Mouse (Mus musculus) liver, embryonic 16.5 days (tissue): ENCODE measurements around the gene Csgalnact2. TPM values are rescaled to one million over a fixed set of nuclear protein-coding genes. Genes with fewer than 3 reads are reported as not detected.

Source experiments
- ATAC-seq: fragments of 200-750 bp; cut with Nextera tagmentation; 2 replicates; pipeline ENCODE4 v1.8.0; 2017; ENCODE audit warnings: low read depth, mild to moderate bottlenecking, moderate number of reproducible peaks, moderate library complexity
- H3K27ac ChIP-seq: fragments of 300-500 bp; sonication (generic); 2 replicates; pipeline ENCODE4 v1.5.1; 2014; ENCODE audit warnings: mild to moderate bottlenecking, low read length
- H3K27me3 ChIP-seq: fragments of 300-500 bp; sonication (generic); 2 replicates; pipeline ENCODE4 v1.6.1; 2014; ENCODE audit warnings: low read depth, low read length, mixed read lengths; ENCODE audit not compliant: control insufficient read depth, insufficient read depth
- H3K36me3 ChIP-seq: fragments of 300-500 bp; sonication (generic); 2 replicates; pipeline ENCODE4 v1.6.1; 2014; ENCODE audit warnings: mild to moderate bottlenecking; ENCODE audit not compliant: control insufficient read depth, insufficient read depth
- H3K4me1 ChIP-seq: fragments of 300-500 bp; sonication (generic); 2 replicates; pipeline ENCODE4 v1.6.1; 2014; ENCODE audit warnings: low read depth, low read length, mixed read lengths; ENCODE audit not compliant: control insufficient read depth
- H3K4me2 ChIP-seq: fragments of 300-500 bp; sonication (generic); 2 replicates; pipeline ENCODE4 v1.6.1; 2014; ENCODE audit warnings: low read depth, low read length, mixed read lengths
- H3K4me3 ChIP-seq: fragments of 300-500 bp; sonication (generic); 2 replicates; pipeline ENCODE4 v1.5.1; 2014; ENCODE audit warnings: low read depth, mild to moderate bottlenecking, low read length
- H3K9ac ChIP-seq: fragments of 300-500 bp; sonication (generic); 2 replicates; pipeline ENCODE4 v1.6.1; 2014; ENCODE audit warnings: low read depth, low read length
- H3K9me3 ChIP-seq: fragments of 300-500 bp; sonication (generic); replicated peaks from 2 replicates; pipeline ENCODE4 v1.6.1; 2016; ENCODE audit warnings: low read length; ENCODE audit not compliant: control insufficient read depth
- whole genome bisulfite sequencing: fragments of 180-500 bp; shearing (Covaris S2); extraction: QIAGEN DNeasy Blood & Tissue Kit; methylation state at CpG from one replicate; pipeline ENCODE4 v1.1.7; 2014; ENCODE audit not compliant: insufficient replicate concordance; 5-methylcytosine and 5-hydroxymethylcytosine counted together
- polyA plus RNA-seq: library from polyadenylated mRNA; unstranded; fragments of >200 nt; fragmentation: Nextera tagmentation; extraction: Ambion mirVana; gene quantifications from 2 replicates; pipeline ENCODE4 v1.2.1, GENCODE M21; 2015

The Csgalnact2 gene
- polyA plus RNA-seq, 1 experiment from 2014 or later, result 5.5 TPM

GRCm38 (mm10) chr6:118083608-118084007, 55.3 kb downstream of the Csgalnact2 start:
- no peak for ATAC-seq

GRCm38 (mm10) chr6:118082384-118082783, 56.6 kb downstream of the Csgalnact2 start:
- H3K36me3 ChIP-seq, result no peaks in the 10 kb centered on the region
- 49% methylated on average over 3 of the region's 3 CpGs for WGBS

More at GRCm38 (mm10) chr6:118083608-118084007, 55.3 kb downstream of the Csgalnact2 start:
- Histone ChIP-seq H3K27me3 (no peaks in the 10 kb centered on the region), H3K9me3 (no peaks in the 10 kb centered on the region), H3K4me3 (no peak overlapping the region), H3K4me1 (no peaks in the 10 kb centered on the region), H3K27ac (no peak overlapping the region), H3K36me3 (no peaks in the 10 kb centered on the region), H3K9ac (no peak overlapping the region), H3K4me2 (no peak overlapping the region)
- WGBS, result 75% methylated on average over 6 of the region's 6 CpGs

DNA sequence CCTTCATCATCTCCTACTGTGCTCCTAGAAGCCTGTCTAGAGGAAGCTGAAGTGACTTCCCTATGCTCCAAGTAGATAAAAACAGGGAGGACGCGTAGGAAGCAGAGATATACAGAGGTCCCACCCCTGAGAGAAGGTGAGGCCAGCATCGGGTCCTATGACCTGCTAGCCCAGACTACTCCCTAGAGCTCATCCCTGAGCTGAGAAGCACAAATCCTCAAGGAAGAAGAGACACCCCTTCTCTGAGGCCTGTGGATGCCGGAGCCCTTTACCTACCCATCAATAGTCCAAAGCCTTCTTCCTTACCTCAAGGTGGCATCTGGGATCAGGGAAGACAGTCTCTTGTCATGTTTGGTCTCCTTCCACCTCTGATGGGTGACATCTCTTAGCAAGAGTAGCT, 58.2 kb downstream of the Csgalnact2 start:
- H3K27me3 ChIP-seq, result no peaks in the 10 kb centered on the region
- H3K4me2 ChIP-seq, result no peak overlapping the region
- H3K36me3 ChIP-seq, result no peaks in the 10 kb centered on the region
- 68% methylated on average over 4 of the region's 4 CpGs for WGBS
- H3K9me3 ChIP-seq, result no peaks in the 10 kb centered on the region
- no peak overlapping the region for H3K9ac ChIP-seq
- H3K4me1 ChIP-seq, result no peaks in the 10 kb centered on the region
- no peak for ATAC-seq
- H3K27ac ChIP-seq, result no peak overlapping the region
- no peak overlapping the region for H3K4me3 ChIP-seq

More at GRCm38 (mm10) chr6:118082384-118082783, 56.6 kb downstream of the Csgalnact2 start:
- Histone ChIP-seq H3K4me1 (no peaks in the 10 kb centered on the region), H3K27ac (no peak overlapping the region), H3K9ac (no peak overlapping the region), H3K4me2 (no peak overlapping the region), H3K9me3 (no peaks in the 10 kb centered on the region), H3K4me3 (no peak overlapping the region), H3K27me3 (no peaks in the 10 kb centered on the region)
- no peak for ATAC-seq

DNA sequence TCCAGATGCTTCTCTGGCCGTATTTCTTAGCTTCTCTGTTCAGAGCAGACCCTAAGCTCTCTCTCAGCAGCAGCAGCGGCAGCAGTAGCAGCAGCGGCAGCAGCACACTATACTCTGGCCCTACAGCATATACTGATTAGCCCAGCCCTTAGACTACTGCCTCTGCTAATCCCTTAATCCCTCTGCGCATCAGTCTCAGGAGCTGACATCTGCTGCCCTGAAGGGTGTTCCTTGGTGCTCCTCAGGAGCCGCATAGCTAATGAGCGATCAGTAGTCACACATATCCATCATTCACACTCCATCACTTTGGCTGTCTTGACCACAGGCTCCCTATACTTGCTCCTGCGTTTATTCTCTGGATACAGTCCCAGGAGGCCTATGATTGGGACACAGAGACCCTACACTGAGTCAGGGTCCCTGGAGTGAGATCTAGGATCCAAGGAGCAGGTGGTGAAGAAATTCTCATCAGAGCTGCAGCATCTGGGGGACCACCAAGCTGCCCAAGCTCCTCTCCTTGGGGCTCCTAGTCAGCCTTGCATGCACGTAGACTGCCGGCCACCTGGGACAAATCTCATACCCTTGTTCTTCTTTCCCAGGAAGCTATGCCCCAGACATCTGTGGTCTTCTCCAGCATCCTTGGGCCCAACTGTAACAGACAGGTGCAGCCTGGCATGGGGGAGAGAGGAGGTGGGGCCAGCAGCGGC, 59.0 kb downstream of the Csgalnact2 start:
- no peaks in the 10 kb centered on the region for H3K36me3 ChIP-seq
- no peak overlapping the region for H3K4me2 ChIP-seq
- no peak overlapping the region for H3K27ac ChIP-seq
- H3K9ac ChIP-seq, result no peak overlapping the region
- H3K4me1 ChIP-seq, result no peaks in the 10 kb centered on the region
- H3K4me3 ChIP-seq, result no peak overlapping the region
- no peak for ATAC-seq
- WGBS, result 58% methylated on average over 10 of the region's 10 CpGs
- no peaks in the 10 kb centered on the region for H3K27me3 ChIP-seq
- H3K9me3 ChIP-seq, result no peaks in the 10 kb centered on the region

DNA sequence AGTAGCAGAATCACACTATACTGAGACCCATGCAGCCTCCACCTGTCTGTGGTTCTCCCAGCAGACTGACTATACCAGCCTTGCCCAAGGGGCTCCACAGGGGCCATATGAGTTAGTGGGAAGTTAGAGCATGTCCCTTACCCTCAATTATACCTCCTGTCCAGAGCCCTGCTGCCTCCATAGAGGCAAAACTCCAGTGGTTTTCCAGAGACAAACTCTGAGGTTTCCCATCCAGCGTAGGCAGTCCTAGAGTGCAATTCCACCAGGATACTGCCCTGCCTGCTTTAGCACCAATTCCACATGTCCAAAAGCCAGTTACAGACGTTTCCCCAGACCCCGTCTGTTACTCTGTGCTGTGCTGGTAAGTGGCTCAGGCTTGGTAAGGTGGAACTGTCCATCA, 59.6 kb downstream of the Csgalnact2 start:
- 54% methylated on average over 3 of the region's 3 CpGs for WGBS
- no peak for ATAC-seq

DNA sequence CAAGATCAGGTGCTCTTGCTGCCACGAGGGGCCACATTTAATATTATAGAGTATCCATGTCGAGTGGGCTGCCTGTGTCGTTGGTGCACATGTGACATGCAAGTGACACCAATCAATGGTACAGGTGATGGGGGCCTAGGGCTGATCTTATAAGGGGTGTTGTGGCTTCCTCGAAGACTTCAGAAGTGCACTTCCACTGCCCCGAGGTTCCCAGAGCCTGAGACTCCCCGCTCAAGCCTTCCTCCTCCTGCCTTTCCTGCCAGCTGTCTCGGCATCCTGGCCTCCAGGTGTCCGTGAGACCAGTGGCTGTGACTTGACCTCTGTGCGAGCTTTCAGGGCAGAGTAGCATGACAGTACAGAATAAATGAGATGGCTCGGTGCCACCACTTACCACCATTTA, 60.2 kb downstream of the Csgalnact2 start:
- no peak overlapping the region for H3K27ac ChIP-seq
- ATAC-seq, result no peak
- WGBS, result 54% methylated on average over 10 of the region's 10 CpGs

More for the DNA sequence above, 59.6 kb downstream of the Csgalnact2 start:
- Histone ChIP-seq H3K4me1 (no peaks in the 10 kb centered on the region), H3K36me3 (no peaks in the 10 kb centered on the region), H3K27ac (no peak overlapping the region), H3K9ac (no peak overlapping the region), H3K4me3 (no peak overlapping the region), H3K9me3 (no peaks in the 10 kb centered on the region), H3K27me3 (no peaks in the 10 kb centered on the region), H3K4me2 (no peak overlapping the region)

DNA sequence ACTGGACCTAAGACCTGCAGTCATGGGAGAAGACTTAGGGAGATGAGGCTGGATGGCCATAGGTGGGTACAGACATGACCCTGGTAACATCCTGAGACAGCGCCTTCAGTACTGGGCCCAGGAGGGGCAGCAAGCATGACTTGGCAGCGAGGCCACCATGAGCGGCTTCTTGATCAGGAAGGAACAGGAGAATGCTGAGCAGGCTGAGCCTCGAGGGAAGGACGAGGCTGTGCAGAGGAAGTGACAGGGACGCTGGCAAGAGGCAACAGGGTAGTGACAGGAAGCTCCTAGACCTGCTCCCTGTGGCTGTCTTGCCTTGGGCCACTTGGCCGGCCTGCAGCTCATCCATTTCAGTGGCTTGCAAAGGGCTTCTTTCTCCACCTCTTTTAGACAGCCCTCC, 61.5 kb downstream of the Csgalnact2 start:
- H3K4me3 ChIP-seq, result no peak overlapping the region
- no peak overlapping the region for H3K4me2 ChIP-seq
- H3K36me3 ChIP-seq, result no peaks in the 10 kb centered on the region
- H3K9me3 ChIP-seq, result no peaks in the 10 kb centered on the region
- WGBS, result 22% methylated on average over 7 of the region's 7 CpGs
- H3K9ac ChIP-seq, result no peak overlapping the region
- no peaks in the 10 kb centered on the region for H3K27me3 ChIP-seq
- H3K4me1 ChIP-seq, result no peaks in the 10 kb centered on the region
- no peak for ATAC-seq
- no peak overlapping the region for H3K27ac ChIP-seq

More for the DNA sequence above, 60.2 kb downstream of the Csgalnact2 start:
- H3K4me3 ChIP-seq, result no peak overlapping the region
- no peak overlapping the region for H3K9ac ChIP-seq
- no peak overlapping the region for H3K4me2 ChIP-seq
- no peaks in the 10 kb centered on the region for H3K9me3 ChIP-seq
- H3K27me3 ChIP-seq, result no peaks in the 10 kb centered on the region
- no peaks in the 10 kb centered on the region for H3K36me3 ChIP-seq
- no peaks in the 10 kb centered on the region for H3K4me1 ChIP-seq

DNA sequence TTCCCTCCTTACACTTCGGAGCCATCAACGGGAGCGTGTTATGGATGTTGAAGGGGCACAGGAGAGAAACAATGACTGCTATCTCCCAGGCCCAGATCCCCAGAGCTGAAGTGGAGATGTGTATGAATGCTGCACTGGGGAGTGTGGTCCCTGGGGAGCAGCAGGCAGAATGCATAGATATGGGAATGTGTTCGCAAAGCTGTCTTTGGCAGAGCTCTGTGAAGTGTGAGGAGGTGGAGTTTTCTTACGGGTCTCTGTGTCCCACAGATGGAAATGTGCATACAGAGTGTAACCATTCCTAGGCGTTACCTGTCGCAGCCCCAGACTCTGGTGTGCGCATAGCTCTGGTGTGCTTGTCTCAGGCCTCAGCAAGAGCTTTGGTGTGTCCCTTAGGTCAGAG, 62.2 kb downstream of the Csgalnact2 start:
- no peaks in the 10 kb centered on the region for H3K4me1 ChIP-seq
- H3K27me3 ChIP-seq, result no peaks in the 10 kb centered on the region
- no peak overlapping the region for H3K4me3 ChIP-seq
- H3K4me2 ChIP-seq, result no peak overlapping the region
- no peaks in the 10 kb centered on the region for H3K36me3 ChIP-seq
- H3K27ac ChIP-seq, result no peak overlapping the region
- 72% methylated on average over 8 of the region's 8 CpGs for WGBS
- ATAC-seq, result no peak
- no peaks in the 10 kb centered on the region for H3K9me3 ChIP-seq
- no peak overlapping the region for H3K9ac ChIP-seq

DNA sequence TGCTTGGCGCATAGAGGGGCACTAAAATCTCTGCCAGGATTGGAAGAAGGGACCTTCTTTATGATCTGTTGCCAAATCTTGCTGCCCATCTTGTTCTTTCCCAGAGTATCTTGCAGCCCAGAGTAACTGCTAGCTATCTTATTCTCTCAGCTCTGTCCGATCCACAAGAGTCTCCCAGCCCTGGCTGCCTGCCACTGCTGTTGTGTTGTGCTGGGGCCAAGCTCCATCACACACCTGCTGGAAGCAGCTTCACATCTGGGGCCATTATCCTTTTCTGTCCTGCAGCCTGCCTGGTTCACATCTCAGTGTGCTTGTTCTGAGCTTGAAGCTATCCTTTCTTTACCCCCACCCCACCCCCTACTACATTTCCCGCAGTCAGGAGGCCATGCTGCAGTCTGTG, 62.7 kb downstream of the Csgalnact2 start:
- 66% methylated on average over 3 of the region's 3 CpGs for WGBS
- no peak overlapping the region for H3K27ac ChIP-seq

More for the DNA sequence above, 62.7 kb downstream of the Csgalnact2 start:
- Histone ChIP-seq H3K36me3 (no peaks in the 10 kb centered on the region), H3K4me1 (no peaks in the 10 kb centered on the region), H3K27me3 (no peaks in the 10 kb centered on the region), H3K4me2 (no peak overlapping the region), H3K9ac (no peak overlapping the region), H3K4me3 (no peak overlapping the region), H3K9me3 (no peaks in the 10 kb centered on the region)
- ATAC-seq, result no peak
